Mouse (Mus musculus) heart, embryonic 16.5 days (tissue): ENCODE results near the gene Il12rb1. TPM values are rescaled to one million over a fixed set of nuclear protein-coding genes. Genes with fewer than 3 reads are reported as not detected.

ENCODE experiments used
- ATAC-seq: fragments of 200-750 bp; cut with Nextera tagmentation; replicated peaks from 2 replicates; pipeline ENCODE4 v1.8.0; 2017; ENCODE audit warnings: moderate number of reproducible peaks; ENCODE audit not compliant: insufficient read depth, low FRiP score; ENCODE audit errors: extremely low read depth
- H3K27ac ChIP-seq: fragments of 300-500 bp; sonication (generic); 2 replicates; pipeline ENCODE4 v1.5.1; 2014; ENCODE audit warnings: mild to moderate bottlenecking, low read length, control low read depth, moderate library complexity
- H3K27me3 ChIP-seq: fragments of 300-500 bp; sonication (generic); 2 replicates; pipeline ENCODE4 v1.6.1; 2014; ENCODE audit warnings: low read length, mixed read lengths; ENCODE audit not compliant: control insufficient read depth, insufficient read depth
- H3K36me3 ChIP-seq: fragments of 300-500 bp; sonication (generic); 2 replicates; pipeline ENCODE4 v1.6.1; 2014; ENCODE audit not compliant: control insufficient read depth, insufficient read depth
- H3K4me1 ChIP-seq: fragments of 300-500 bp; sonication (generic); 2 replicates; pipeline ENCODE4 v1.6.1; 2014; ENCODE audit warnings: low read length, mixed read lengths; ENCODE audit not compliant: control insufficient read depth, insufficient read depth
- H3K4me2 ChIP-seq: fragments of 300-500 bp; sonication (generic); 2 replicates; pipeline ENCODE4 v1.6.1; 2014; ENCODE audit warnings: low read depth, mild to moderate bottlenecking, control low read depth, low read length
- H3K4me3 ChIP-seq: fragments of 300-500 bp; sonication (generic); 2 replicates; pipeline ENCODE4 v1.5.1; 2014; ENCODE audit warnings: mild to moderate bottlenecking, control low read depth, low read length
- H3K9ac ChIP-seq: fragments of 300-500 bp; sonication (generic); 2 replicates; pipeline ENCODE4 v1.6.1; 2014; ENCODE audit warnings: low read length, control low read depth
- H3K9me3 ChIP-seq: fragments of 300-500 bp; sonication (generic); replicated peaks from 2 replicates; pipeline ENCODE4 v1.6.1; 2016; ENCODE audit warnings: low read length; ENCODE audit not compliant: control insufficient read depth
- WGBS: fragments of 180-500 bp; shearing (Covaris S2); extraction: QIAGEN DNeasy Blood & Tissue Kit; methylation state at CpG from one replicate; pipeline ENCODE4 v1.1.7; 2014; 5-methylcytosine and 5-hydroxymethylcytosine counted together
- polyA plus RNA-seq: library from polyadenylated mRNA; unstranded; fragments of >200 nt; fragmentation: Nextera tagmentation; extraction: Ambion mirVana; gene quantifications from 2 replicates; pipeline ENCODE4 v1.2.1, GENCODE M21; 2015

Gene Il12rb1
- polyA plus RNA-seq, 1 experiment from 2014 or later = 1.6 TPM

- Histone ChIP-seq H3K36me3 (no peaks in the 10 kb centered on the region), H3K27me3 (no peaks in the 10 kb centered on the region; the same call in 1 of the 2 replicates), H3K27ac (no peak overlapping the region), H3K4me1 (no peaks in the 10 kb centered on the region), H3K4me3 (no peak overlapping the region), H3K9me3 (no peaks in the 10 kb centered on the region), H3K9ac (no peak overlapping the region), H3K4me2 (no peak overlapping the region)
- no peak for ATAC-seq
- 44% methylated on average over 15 of the region's 15 CpGs for WGBS
Measured at GRCm38 (mm10) chr8:70846371-70847154, 38.3 kb downstream of the Il12rb1 start.

- no peaks in the 10 kb centered on the region for H3K4me1 ChIP-seq
- no peak overlapping the region for H3K4me2 ChIP-seq
- no peak overlapping the region for H3K4me3 ChIP-seq
- no peak overlapping the region for H3K27ac ChIP-seq
- 73% methylated on average over 3 of the region's 3 CpGs for WGBS
- no peaks in the 10 kb centered on the region; the same call in 1 of the 2 replicates for H3K27me3 ChIP-seq
- H3K36me3 ChIP-seq = no peaks in the 10 kb centered on the region
- H3K9ac ChIP-seq = no peak overlapping the region
- H3K9me3 ChIP-seq = no peaks in the 10 kb centered on the region
- no peak for ATAC-seq
Measured at GRCm38 (mm10) chr8:70849333-70849990, 41.2 kb downstream of the Il12rb1 start.

- Histone ChIP-seq H3K4me3 (no peak overlapping the region), H3K36me3 (no peaks in the 10 kb centered on the region), H3K4me1 (no peaks in the 10 kb centered on the region), H3K9ac (no peak overlapping the region), H3K4me2 (no peak overlapping the region), H3K27ac (no peak overlapping the region), H3K27me3 (no peaks in the 10 kb centered on the region; the same call in 1 of the 2 replicates), H3K9me3 (no peaks in the 10 kb centered on the region)
- 68% methylated on average over 7 of the region's 7 CpGs for whole genome bisulfite sequencing
- no peak for ATAC-seq
Measured at GRCm38 (mm10) chr8:70850132-70850845, 42.0 kb downstream of the Il12rb1 start.

GRCm38 (mm10) chr8:70850947-70851346 lies 42.7 kb downstream of the Il12rb1 start:
- H3K9ac ChIP-seq = no peak overlapping the region
- H3K27ac ChIP-seq = no peak overlapping the region
- no peaks in the 10 kb centered on the region for H3K9me3 ChIP-seq
- no peaks in the 10 kb centered on the region for H3K4me1 ChIP-seq
- H3K36me3 ChIP-seq = no peaks in the 10 kb centered on the region
- no peaks in the 10 kb centered on the region; the same call in 1 of the 2 replicates for H3K27me3 ChIP-seq
- 82% methylated on average over 4 of the region's 4 CpGs for WGBS
- H3K4me2 ChIP-seq = no peak overlapping the region
- H3K4me3 ChIP-seq = no peak overlapping the region
- ATAC-seq = no peak

GRCm38 (mm10) chr8:70851837-70852236 lies 43.6 kb downstream of the Il12rb1 start:
- Histone ChIP-seq H3K9ac (no peak overlapping the region), H3K4me2 (no peak overlapping the region), H3K9me3 (no peaks in the 10 kb centered on the region), H3K4me3 (no peak overlapping the region), H3K4me1 (peaks cover 4% of the 10 kb centered on the region), H3K27me3 (no peaks in the 10 kb centered on the region; the same call in 1 of the 2 replicates), H3K27ac (no peak overlapping the region), H3K36me3 (no peaks in the 10 kb centered on the region)
- 58% methylated on average over 6 of the region's 6 CpGs for WGBS
- ATAC-seq = no peak

GRCm38 (mm10) chr8:70852595-70853231 lies 44.5 kb downstream of the Il12rb1 start:
- Histone ChIP-seq H3K27me3 (no peaks in the 10 kb centered on the region; the same call in 1 of the 2 replicates), H3K9ac (no peak overlapping the region), H3K4me1 (peaks cover 7% of the 10 kb centered on the region), H3K4me2 (no peak overlapping the region), H3K27ac (no peak overlapping the region), H3K36me3 (no peaks in the 10 kb centered on the region), H3K9me3 (no peaks in the 10 kb centered on the region), H3K4me3 (no peak overlapping the region)
- WGBS = 84% methylated on average over 41 of the region's 41 CpGs
- ATAC-seq = no peak

GRCm38 (mm10) chr8:70853863-70854262 lies 45.6 kb downstream of the Il12rb1 start:
- 55% methylated on average over 2 of the region's 2 CpGs for WGBS
- Histone ChIP-seq H3K27me3 (no peaks in the 10 kb centered on the region; the same call in 1 of the 2 replicates), H3K9me3 (no peaks in the 10 kb centered on the region), H3K4me3 (no peak overlapping the region), H3K36me3 (no peaks in the 10 kb centered on the region), H3K4me1 (peaks cover 7% of the 10 kb centered on the region), H3K4me2 (no peak overlapping the region), H3K9ac (no peak overlapping the region), H3K27ac (no peak overlapping the region)
- no peak for ATAC-seq

- no peak for ATAC-seq
- Histone ChIP-seq H3K4me1 (peaks cover 7% of the 10 kb centered on the region), H3K9me3 (no peaks in the 10 kb centered on the region), H3K4me2 (no peak overlapping the region), H3K27me3 (no peaks in the 10 kb centered on the region; the same call in 1 of the 2 replicates), H3K36me3 (no peaks in the 10 kb centered on the region), H3K9ac (no peak overlapping the region), H3K27ac (no peak overlapping the region), H3K4me3 (no peak overlapping the region)
- WGBS = 62% methylated on average over 5 of the region's 5 CpGs
Measured at GRCm38 (mm10) chr8:70856028-70856427, 47.8 kb downstream of the Il12rb1 start.
